Mouse (Mus musculus) small intestine, adult 2 months (tissue): Measurements from ENCODE around the gene Scamp1.
A peak's percentile ranks its signal among the peaks of the same experiment; 100 is the strongest.

Source experiments
- CTCF ChIP-seq: fragments of 200-500 bp; IDR thresholded peaks from 2 replicates; pipeline ENCODE4 v1.5.1; 2012; ENCODE audit warnings: low read depth, mild to moderate bottlenecking, control low read depth, inconsistent platforms, low read length, moderate library complexity, mixed read lengths; ENCODE audit not compliant: insufficient replicate concordance, insufficient read length; ENCODE audit errors: extremely low read depth
- POLR2A ChIP-seq: fragments of 200-500 bp; IDR thresholded peaks from 2 replicates; pipeline ENCODE4 v1.6.1; 2012; ENCODE audit warnings: low read depth, mild to moderate bottlenecking, control low read depth, inconsistent platforms, low read length, moderate library complexity

DNA sequence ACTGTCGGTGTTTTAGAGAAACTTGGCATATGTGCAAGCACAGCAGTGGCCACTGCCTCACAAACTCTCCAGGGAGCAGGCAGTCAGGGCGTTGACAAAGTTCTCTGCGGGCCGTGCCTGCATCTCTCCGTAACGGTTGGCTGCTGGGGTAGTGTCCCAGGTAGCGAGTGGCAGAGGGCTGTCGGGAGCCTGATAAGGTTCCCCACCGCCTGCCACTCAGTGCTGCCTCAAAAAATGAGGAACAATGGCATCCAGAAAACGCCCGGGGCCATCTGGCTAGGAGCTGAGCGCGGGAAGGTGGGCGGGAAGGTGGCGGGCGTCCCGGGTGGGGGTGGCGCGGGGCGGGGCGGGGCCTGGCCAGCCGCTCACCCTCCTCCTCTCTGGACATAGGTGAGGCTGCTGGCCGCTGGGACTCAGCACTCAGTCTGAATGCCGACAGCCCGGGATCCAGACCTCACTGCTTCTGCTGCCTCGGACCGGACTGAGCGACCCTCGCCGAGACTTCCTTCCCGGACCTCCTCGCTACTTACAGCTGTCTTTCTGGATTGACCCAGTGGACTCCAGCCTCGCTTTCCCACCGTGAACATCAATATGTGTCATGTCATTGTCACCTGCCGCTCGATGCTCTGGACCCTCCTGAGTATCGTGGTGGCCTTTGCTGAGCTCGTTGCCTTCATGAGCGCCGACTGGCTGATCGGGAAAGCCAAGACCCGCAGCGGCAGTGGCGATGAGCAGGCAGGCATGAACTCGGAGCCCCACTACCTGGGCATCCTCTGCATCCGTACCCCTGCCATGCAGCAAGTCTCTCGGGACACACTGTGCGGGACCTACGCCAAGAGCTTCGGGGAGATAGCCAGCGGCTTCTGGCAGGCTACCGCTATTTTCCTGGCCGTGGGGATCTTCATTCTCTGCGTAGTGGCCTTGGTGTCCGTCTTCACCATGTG, 111.8 kb downstream of the Scamp1 start:
- TF ChIP-seq CTCF (no peak), POLR2A (peak; percentile 84; the same call in 1 of the 2 replicates)
